Mouse (Mus musculus): ENCODE data around the gene Rmdn2. TPM values are rescaled to one million over a fixed set of nuclear protein-coding genes. Genes with fewer than 3 reads are reported as not detected.

Gene Rmdn2
- polyA plus RNA-seq, 1 experiment from 2014 or later: 7.0 TPM

GRCm38 (mm10) chr17:79713276-79713642 is 101.6 kb downstream of the Rmdn2 start:
- peak; percentile 70 for DNase-seq (ENCODE audit: low spot score)

GRCm38 (mm10) chr17:79713643-79714367 is 102.1 kb downstream of the Rmdn2 start:
- Histone ChIP-seq H3K27ac (replicated peaks) (peak overlapping the region; percentile 73), H3K4me3 (peak overlapping the region; percentile 63), H3K4me1 (peaks cover 48% of the 10 kb centered on the region), H3K36me3 (replicated peaks) (no peaks in the 10 kb centered on the region), H3K27me3 (replicated peaks; ENCODE audit: low read depth, poor library complexity, severe bottlenecking) (peaks cover 99% of the 10 kb centered on the region), H3K9me3 (no peaks in the 10 kb centered on the region)
- under 1% methylated on average over 63 of the region's 63 CpGs for WGBS
- peak; percentile 74 for DNase-seq (ENCODE audit: low spot score)

More at GRCm38 (mm10) chr17:79713276-79713642, 101.6 kb downstream of the Rmdn2 start:
- Histone ChIP-seq H3K4me1 (peaks cover 53% of the 10 kb centered on the region), H3K27me3 (replicated peaks; ENCODE audit: low read depth, poor library complexity, severe bottlenecking) (peaks cover 96% of the 10 kb centered on the region), H3K36me3 (replicated peaks) (no peaks in the 10 kb centered on the region), H3K9me3 (no peaks in the 10 kb centered on the region), H3K27ac (replicated peaks) (peak overlapping the region; percentile 73), H3K4me3 (peak overlapping the region; percentile 63)
- under 1% methylated on average over 24 of the region's 24 CpGs for WGBS

- Histone ChIP-seq H3K27me3 (replicated peaks; ENCODE audit: low read depth, poor library complexity, severe bottlenecking) (peaks cover 99% of the 10 kb centered on the region), H3K9me3 (no peaks in the 10 kb centered on the region), H3K4me1 (peaks cover 48% of the 10 kb centered on the region), H3K36me3 (replicated peaks) (no peaks in the 10 kb centered on the region), H3K4me3 (peak overlapping the region; percentile 63), H3K27ac (replicated peaks) (peak overlapping the region; percentile 73)
- DNase-seq (ENCODE audit: low spot score): no peak
- under 1% methylated on average over 16 of the region's 16 CpGs for WGBS
Measured at GRCm38 (mm10) chr17:79714368-79714895, 102.8 kb downstream of the Rmdn2 start.

- under 1% methylated on average over 31 of the region's 31 CpGs for WGBS
Measured at GRCm38 (mm10) chr17:79714931-79715637, 103.4 kb downstream of the Rmdn2 start, which contains the start of gene Cyp1b1. TSS of gene Cyp1b1 (minus strand) at chr17:79715061.

GRCm38 (mm10) chr17:79715649-79716143 is 104.0 kb downstream of the Rmdn2 start:
- Histone ChIP-seq H3K27ac (replicated peaks) (peak overlapping the region; percentile 73), H3K36me3 (replicated peaks) (no peaks in the 10 kb centered on the region)

More at GRCm38 (mm10) chr17:79714931-79715637, 103.4 kb downstream of the Rmdn2 start, which contains the start of gene Cyp1b1:
- Histone ChIP-seq H3K36me3 (replicated peaks) (no peaks in the 10 kb centered on the region), H3K9me3 (no peaks in the 10 kb centered on the region), H3K27me3 (replicated peaks; ENCODE audit: low read depth, poor library complexity, severe bottlenecking) (peaks cover 98% of the 10 kb centered on the region), H3K4me1 (peaks cover 44% of the 10 kb centered on the region), H3K4me3 (peak within 1 kb of the TSS; percentile 63), H3K27ac (replicated peaks) (peak within 1 kb of the TSS; percentile 73)
- DNase-seq (ENCODE audit: low spot score): peak; percentile 66

GRCm38 (mm10) chr17:79720681-79721080 is 109.0 kb downstream of the Rmdn2 start:
- WGBS: 64% methylated on average over 7 of the region's 7 CpGs
- H3K4me1 ChIP-seq: peaks cover 10% of the 10 kb centered on the region
- no peak overlapping the region for H3K4me3 ChIP-seq
- no peaks in the 10 kb centered on the region for H3K9me3 ChIP-seq
- H3K36me3 ChIP-seq (replicated peaks): no peaks in the 10 kb centered on the region
- DNase-seq (ENCODE audit: low spot score): no peak
- H3K27me3 ChIP-seq (replicated peaks; ENCODE audit: low read depth, poor library complexity, severe bottlenecking): peaks cover 48% of the 10 kb centered on the region
- no peak overlapping the region for H3K27ac ChIP-seq (replicated peaks)

More at GRCm38 (mm10) chr17:79715649-79716143, 104.0 kb downstream of the Rmdn2 start:
- no peaks in the 10 kb centered on the region for H3K9me3 ChIP-seq
- WGBS: under 1% methylated on average over 42 of the region's 42 CpGs
- peaks cover 43% of the 10 kb centered on the region for H3K4me1 ChIP-seq
- DNase-seq (ENCODE audit: low spot score): peak; percentile 94
- H3K4me3 ChIP-seq: peak overlapping the region; percentile 63
- H3K27me3 ChIP-seq (replicated peaks; ENCODE audit: low read depth, poor library complexity, severe bottlenecking): peaks cover 94% of the 10 kb centered on the region

- WGBS: 90% methylated on average over 5 of the region's 5 CpGs
- Histone ChIP-seq H3K4me3 (no peak overlapping the region), H3K4me1 (peaks cover 33% of the 10 kb centered on the region), H3K36me3 (replicated peaks) (no peaks in the 10 kb centered on the region), H3K9me3 (no peaks in the 10 kb centered on the region), H3K27ac (replicated peaks) (no peak overlapping the region), H3K27me3 (replicated peaks; ENCODE audit: low read depth, poor library complexity, severe bottlenecking) (peaks cover 31% of the 10 kb centered on the region)
- DNase-seq (ENCODE audit: low spot score): no peak
Measured at GRCm38 (mm10) chr17:79726613-79727012, 115.0 kb downstream of the Rmdn2 start.

- 28% methylated on average over 14 of the region's 14 CpGs for WGBS
- Histone ChIP-seq H3K9me3 (no peaks in the 10 kb centered on the region), H3K4me3 (peak overlapping the region; percentile 37), H3K27ac (replicated peaks) (peak overlapping the region; percentile 65), H3K36me3 (replicated peaks) (no peaks in the 10 kb centered on the region), H3K27me3 (replicated peaks; ENCODE audit: low read depth, poor library complexity, severe bottlenecking) (peaks cover 31% of the 10 kb centered on the region), H3K4me1 (peaks cover 42% of the 10 kb centered on the region)
- DNase-seq (ENCODE audit: low spot score): peak; percentile 53
Measured at GRCm38 (mm10) chr17:79728053-79728584, 116.5 kb downstream of the Rmdn2 start.

GRCm38 (mm10) chr17:79728585-79729503 is 117.2 kb downstream of the Rmdn2 start:
- 29% methylated on average over 16 of the region's 16 CpGs for WGBS
- DNase-seq (ENCODE audit: low spot score): peak; percentile 56
- peak overlapping the region; percentile 37 for H3K4me3 ChIP-seq

GRCm38 (mm10) chr17:79730988-79731387 is 119.3 kb downstream of the Rmdn2 start:
- peaks cover 30% of the 10 kb centered on the region for H3K27me3 ChIP-seq (replicated peaks; ENCODE audit: low read depth, poor library complexity, severe bottlenecking)
- peaks cover 50% of the 10 kb centered on the region for H3K4me1 ChIP-seq
- no peak for DNase-seq (ENCODE audit: low spot score)
- peak overlapping the region; percentile 13; the same call in 1 of the 2 replicates for H3K4me3 ChIP-seq
- no peaks in the 10 kb centered on the region for H3K36me3 ChIP-seq (replicated peaks)
- no peak overlapping the region; the same call in 1 of the 2 replicates for H3K27ac ChIP-seq (replicated peaks)
- WGBS: 46% methylated on average over 8 of the region's 8 CpGs
- no peaks in the 10 kb centered on the region for H3K9me3 ChIP-seq

More at GRCm38 (mm10) chr17:79728585-79729503, 117.2 kb downstream of the Rmdn2 start:
- Histone ChIP-seq H3K9me3 (no peaks in the 10 kb centered on the region), H3K27me3 (replicated peaks; ENCODE audit: low read depth, poor library complexity, severe bottlenecking) (peaks cover 36% of the 10 kb centered on the region), H3K36me3 (replicated peaks) (no peaks in the 10 kb centered on the region), H3K27ac (replicated peaks) (peak overlapping the region; percentile 65), H3K4me1 (peaks cover 49% of the 10 kb centered on the region)

- 58% methylated on average over 4 of the region's 4 CpGs for WGBS
- H3K9me3 ChIP-seq: no peaks in the 10 kb centered on the region
- peaks cover 22% of the 10 kb centered on the region for H3K27me3 ChIP-seq (replicated peaks; ENCODE audit: low read depth, poor library complexity, severe bottlenecking)
- H3K4me1 ChIP-seq: peaks cover 55% of the 10 kb centered on the region
- H3K36me3 ChIP-seq (replicated peaks): no peaks in the 10 kb centered on the region
- H3K27ac ChIP-seq (replicated peaks): peak overlapping the region; percentile 35; the same call in 1 of the 2 replicates
- H3K4me3 ChIP-seq: no peak overlapping the region
- no peak for DNase-seq (ENCODE audit: low spot score)
Measured at GRCm38 (mm10) chr17:79733039-79733438, 121.4 kb downstream of the Rmdn2 start.
